Mouse (Mus musculus): ENCODE results near the gene Pla2g4c. TPM values are rescaled to one million over a fixed set of nuclear protein-coding genes. Genes with fewer than 3 reads are reported as not detected.

Gene Pla2g4c
- polyA plus RNA-seq, 1 experiment from 2014 or later = 0.12 TPM

DNA sequence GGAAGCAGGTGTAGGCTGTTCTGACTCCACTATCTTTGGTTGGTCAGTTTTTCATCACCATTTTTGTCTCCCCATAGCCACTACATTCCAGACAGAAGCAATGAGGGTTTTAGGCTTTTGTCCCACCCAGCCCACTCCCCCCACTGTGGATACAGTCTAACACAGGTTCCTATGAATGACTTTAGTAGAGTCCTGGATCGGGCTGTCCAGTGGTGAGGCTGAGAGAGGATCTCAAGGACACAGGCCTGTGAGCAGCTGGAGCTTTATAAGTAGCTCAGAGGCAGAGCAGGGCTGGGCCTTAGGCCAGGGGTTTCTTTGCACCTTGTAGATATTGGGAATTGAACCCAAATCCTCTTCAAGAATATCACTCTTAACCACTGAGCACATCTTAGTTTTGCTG, 22.8 kb upstream of the Pla2g4c start:
- Histone ChIP-seq H3K4me2 (ENCODE audit: low read length) (no peak overlapping the region), H3K27me3 (ENCODE audit: insufficient read depth, low read length) (no peaks in the 10 kb centered on the region), H3K4me3 (replicated peaks; ENCODE audit: low read depth, low read length) (no peak overlapping the region), H3K36me3 (ENCODE audit: insufficient read depth, low read length) (peaks cover 36% of the 10 kb centered on the region; the same call in 1 of the 2 replicates), H3K27ac (no peak overlapping the region), H3K9me3 (replicated peaks; ENCODE audit: low read length) (no peaks in the 10 kb centered on the region), H3K4me1 (replicated peaks; ENCODE audit: insufficient read depth, low read length) (no peaks in the 10 kb centered on the region), H3K9ac (ENCODE audit: low read depth, low read length) (no peak overlapping the region)
- WGBS = 92% methylated on average over 1 of the region's 1 CpGs
- no peak for TF ChIP-seq CTCF (IDR thresholded peaks at IDR 0.05; ENCODE audit: low read depth)
- ATAC-seq (replicated peaks; ENCODE audit: low FRiP score, low read depth) (no peak), DNase-seq (ENCODE audit: low spot score) (no peak)

DNA sequence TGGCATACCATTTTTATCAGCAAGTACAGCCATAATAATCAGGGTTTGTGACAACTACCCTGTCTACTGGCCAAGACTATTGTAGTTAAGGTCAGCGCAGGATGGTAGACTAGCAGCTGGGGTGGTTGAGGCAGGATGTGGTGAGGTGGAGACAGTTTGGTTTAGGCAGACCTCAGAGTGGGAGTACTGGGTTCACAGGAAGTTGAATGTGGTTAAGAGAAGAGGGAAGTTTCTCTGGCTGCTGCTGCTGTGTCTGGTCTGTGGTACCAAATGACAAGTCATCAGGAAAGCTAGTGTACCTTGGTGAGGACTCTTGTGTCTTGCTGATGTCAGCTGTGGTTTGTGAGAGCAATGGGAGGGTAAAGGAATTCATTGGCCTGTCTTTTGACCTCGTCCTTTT, 21.7 kb upstream of the Pla2g4c start:
- H3K27me3 ChIP-seq (ENCODE audit: insufficient read depth, low read length) = no peaks in the 10 kb centered on the region
- TF ChIP-seq CTCF (IDR thresholded peaks at IDR 0.05; ENCODE audit: low read depth) = no peak
- no peaks in the 10 kb centered on the region for H3K4me1 ChIP-seq (replicated peaks; ENCODE audit: insufficient read depth, low read length)
- H3K9me3 ChIP-seq (replicated peaks; ENCODE audit: low read length) = no peaks in the 10 kb centered on the region
- H3K9ac ChIP-seq (ENCODE audit: low read depth, low read length) = no peak overlapping the region
- DNase-seq (ENCODE audit: low spot score) = no peak
- H3K4me3 ChIP-seq (replicated peaks; ENCODE audit: low read depth, low read length) = no peak overlapping the region
- no peak for ATAC-seq (replicated peaks; ENCODE audit: low FRiP score, low read depth)
- no peak overlapping the region for H3K27ac ChIP-seq
- peaks cover 32% of the 10 kb centered on the region; the same call in 1 of the 2 replicates for H3K36me3 ChIP-seq (ENCODE audit: insufficient read depth, low read length)
- WGBS = 86% methylated on average over 2 of the region's 2 CpGs
- H3K4me2 ChIP-seq (ENCODE audit: low read length) = no peak overlapping the region

DNA sequence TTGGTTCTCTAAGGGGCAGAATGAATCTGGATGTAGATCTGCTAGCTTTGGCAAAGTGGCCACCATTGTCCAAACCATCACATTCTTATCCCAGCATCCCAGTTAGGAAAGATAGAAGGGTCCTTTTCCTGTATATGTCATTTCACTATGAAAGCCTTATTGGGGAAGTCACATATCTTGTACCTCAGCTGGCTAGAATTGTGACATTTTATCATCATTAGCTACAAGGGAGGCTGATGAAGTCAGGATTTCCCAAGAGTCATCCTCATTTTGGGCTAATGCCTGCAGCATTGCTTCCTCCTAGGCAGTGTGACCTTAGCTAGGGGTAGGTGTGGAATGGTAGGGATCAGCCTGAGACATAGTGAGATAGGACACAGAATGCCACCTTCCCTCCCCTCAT, 21.1 kb upstream of the Pla2g4c start:
- Histone ChIP-seq H3K27ac (no peak overlapping the region), H3K9me3 (replicated peaks; ENCODE audit: low read length) (no peaks in the 10 kb centered on the region), H3K9ac (ENCODE audit: low read depth, low read length) (no peak overlapping the region), H3K4me2 (ENCODE audit: low read length) (no peak overlapping the region), H3K36me3 (ENCODE audit: insufficient read depth, low read length) (peaks cover 35% of the 10 kb centered on the region; the same call in 1 of the 2 replicates), H3K4me3 (replicated peaks; ENCODE audit: low read depth, low read length) (no peak overlapping the region), H3K27me3 (ENCODE audit: insufficient read depth, low read length) (no peaks in the 10 kb centered on the region), H3K4me1 (replicated peaks; ENCODE audit: insufficient read depth, low read length) (no peaks in the 10 kb centered on the region)
- no peak for TF ChIP-seq CTCF (IDR thresholded peaks at IDR 0.05; ENCODE audit: low read depth)
- ATAC-seq (replicated peaks; ENCODE audit: low FRiP score, low read depth) (no peak), DNase-seq (ENCODE audit: low spot score) (no peak)

DNA sequence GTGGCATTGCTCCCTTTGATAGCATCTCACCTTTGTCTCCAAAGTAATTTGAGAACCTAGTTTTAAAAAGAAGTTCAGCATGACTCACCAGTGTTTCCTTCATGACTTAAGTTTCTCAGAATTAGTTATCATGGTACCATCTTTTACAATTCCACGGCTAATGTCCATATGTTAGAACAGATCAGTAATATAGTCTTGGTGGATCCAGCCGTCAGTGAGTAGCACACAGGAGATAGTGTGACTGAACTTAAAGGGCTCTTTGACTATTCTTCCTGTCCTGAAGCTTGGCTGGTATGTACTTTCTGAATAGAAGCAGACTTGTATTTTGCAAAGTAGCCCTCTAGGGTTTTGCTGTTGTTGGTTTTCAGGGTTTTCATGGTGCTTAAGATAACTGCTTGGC, 15.0 kb upstream of the Pla2g4c start:
- no peak for TF ChIP-seq CTCF (IDR thresholded peaks at IDR 0.05; ENCODE audit: low read depth)
- H3K4me1 ChIP-seq (replicated peaks; ENCODE audit: insufficient read depth, low read length) = no peaks in the 10 kb centered on the region
- peaks cover 18% of the 10 kb centered on the region for H3K36me3 ChIP-seq (ENCODE audit: insufficient read depth, low read length)
- WGBS = 85% methylated on average over 2 of the region's 2 CpGs
- H3K9ac ChIP-seq (ENCODE audit: low read depth, low read length) = no peak overlapping the region
- H3K4me2 ChIP-seq (ENCODE audit: low read length) = no peak overlapping the region
- H3K27me3 ChIP-seq (ENCODE audit: insufficient read depth, low read length) = no peaks in the 10 kb centered on the region
- H3K27ac ChIP-seq = no peak overlapping the region
- no peak overlapping the region for H3K4me3 ChIP-seq (replicated peaks; ENCODE audit: low read depth, low read length)
- no peak for DNase-seq (ENCODE audit: low spot score)
- no peaks in the 10 kb centered on the region for H3K9me3 ChIP-seq (replicated peaks; ENCODE audit: low read length)
- no peak for ATAC-seq (replicated peaks; ENCODE audit: low FRiP score, low read depth)

DNA sequence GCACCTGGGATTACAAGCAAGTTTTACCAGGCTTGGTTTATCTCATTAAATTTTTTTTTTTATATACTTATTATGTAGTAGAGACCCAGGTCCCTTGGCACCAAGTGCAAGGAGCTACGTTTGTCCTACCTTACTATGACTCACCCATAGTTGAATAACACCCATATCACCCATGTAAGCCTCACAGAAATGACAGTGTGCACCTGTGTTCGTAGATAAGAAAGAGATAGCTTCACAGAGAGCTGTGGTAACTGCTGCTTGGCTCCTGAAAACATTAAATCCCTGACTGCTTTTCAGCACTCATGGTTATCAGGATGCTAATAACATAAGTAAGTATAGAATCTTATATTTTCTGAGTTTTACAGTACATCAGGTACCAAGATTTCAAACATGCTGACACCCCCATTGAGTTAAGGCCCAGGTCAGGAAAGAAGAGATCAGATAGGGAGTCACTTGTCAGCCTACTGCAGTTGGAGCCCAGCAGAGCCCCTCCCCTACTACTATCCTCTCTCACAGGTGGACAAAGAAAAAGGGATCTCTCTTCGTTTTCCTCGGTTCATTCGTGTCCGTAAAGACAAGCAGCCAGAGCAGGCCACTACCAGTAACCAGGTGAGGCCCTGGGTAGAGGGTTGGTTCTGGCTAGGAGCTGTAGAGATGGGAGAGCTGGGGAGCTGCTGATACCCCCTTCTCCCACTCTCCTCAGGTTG, 13.8 kb upstream of the Pla2g4c start:
- TF ChIP-seq CTCF (IDR thresholded peaks at IDR 0.05; ENCODE audit: low read depth) = no peak
- Histone ChIP-seq H3K36me3 (ENCODE audit: insufficient read depth, low read length) (peaks cover 18% of the 10 kb centered on the region), H3K27ac (no peak overlapping the region), H3K4me3 (replicated peaks; ENCODE audit: low read depth, low read length) (no peak overlapping the region), H3K27me3 (ENCODE audit: insufficient read depth, low read length) (no peaks in the 10 kb centered on the region), H3K4me2 (ENCODE audit: low read length) (no peak overlapping the region), H3K4me1 (replicated peaks; ENCODE audit: insufficient read depth, low read length) (no peaks in the 10 kb centered on the region), H3K9ac (ENCODE audit: low read depth, low read length) (no peak overlapping the region), H3K9me3 (replicated peaks; ENCODE audit: low read length) (no peaks in the 10 kb centered on the region)
- no peak for ATAC-seq (replicated peaks; ENCODE audit: low FRiP score, low read depth)
- 94% methylated on average over 6 of the region's 6 CpGs for WGBS
- DNase-seq (ENCODE audit: low spot score) = no peak

DNA sequence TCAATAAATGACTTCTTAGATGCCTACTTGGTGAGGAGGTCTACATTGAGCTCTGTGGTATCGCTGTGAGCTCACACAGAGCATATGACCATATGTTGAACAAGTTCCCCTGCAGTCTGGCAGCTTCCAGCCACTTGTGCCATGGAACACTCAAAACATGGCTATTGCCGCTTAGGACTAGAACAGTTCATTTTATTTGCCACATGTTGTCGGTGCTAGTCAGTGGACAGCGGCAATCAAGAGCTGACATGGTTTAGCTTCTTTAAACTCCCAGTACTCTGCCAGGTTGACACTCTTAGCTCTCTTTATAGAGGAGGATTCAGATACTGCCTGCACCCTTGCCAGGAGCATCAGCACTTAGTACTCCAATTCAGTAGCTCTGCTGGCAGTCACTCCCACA, 13.1 kb upstream of the Pla2g4c start:
- Histone ChIP-seq H3K4me2 (ENCODE audit: low read length) (no peak overlapping the region), H3K9ac (ENCODE audit: low read depth, low read length) (no peak overlapping the region), H3K9me3 (replicated peaks; ENCODE audit: low read length) (no peaks in the 10 kb centered on the region), H3K27ac (no peak overlapping the region), H3K4me3 (replicated peaks; ENCODE audit: low read depth, low read length) (no peak overlapping the region), H3K36me3 (ENCODE audit: insufficient read depth, low read length) (peaks cover 12% of the 10 kb centered on the region), H3K27me3 (ENCODE audit: insufficient read depth, low read length) (no peaks in the 10 kb centered on the region), H3K4me1 (replicated peaks; ENCODE audit: insufficient read depth, low read length) (no peaks in the 10 kb centered on the region)
- no peak for DNase-seq (ENCODE audit: low spot score)
- 97% methylated on average over 4 of the region's 4 CpGs for WGBS
- ATAC-seq (replicated peaks; ENCODE audit: low FRiP score, low read depth) = no peak
- no peak for TF ChIP-seq CTCF (IDR thresholded peaks at IDR 0.05; ENCODE audit: low read depth)

All from kidney, postnatal 0 days (tissue).